Comparison of ENCODE assay signal across 12 mouse cellular contexts in the genomic region with DNA sequence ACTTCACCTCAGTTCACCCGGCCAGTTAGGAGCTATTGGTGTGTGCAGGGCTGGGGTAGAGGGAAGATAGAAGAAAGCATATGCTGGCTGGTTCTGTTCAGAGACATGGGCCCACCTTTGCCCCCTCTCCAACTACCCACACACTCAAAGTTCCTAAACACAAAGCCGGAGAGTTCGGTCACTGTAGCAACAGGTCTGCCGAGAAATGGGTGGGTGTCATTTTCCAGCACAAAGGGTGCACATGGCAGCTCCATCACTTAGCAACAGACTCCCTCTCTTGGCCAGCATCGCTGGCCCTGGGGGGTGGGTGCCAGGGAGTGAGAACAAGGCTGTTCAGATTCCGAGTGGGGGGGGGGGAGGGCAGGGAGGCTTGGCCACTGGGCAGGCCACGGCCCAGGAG. TPM values are rescaled to one million over a fixed set of nuclear protein-coding genes. Genes with fewer than 3 reads are reported as not detected.
A peak's percentile ranks its signal among the peaks of the same experiment; 100 is the strongest.
DNase-seq lines count a peak whose midpoint lies in the region; ATAC-seq and TF ChIP-seq lines count a peak whose summit lies in the region.
"Had no signal": no experiment of that assay in that cellular context is flagged by ENCODE, and none has a peak within 500 bp of the region (broad histone marks: within the 10 kb centered on the region; RNA-seq: fewer than 3 reads in every experiment).

No protein-coding gene starts in this region.

- peaks cover 26% of the 10 kb centered on the region for H3K4me1 ChIP-seq in forebrain, embryonic 15.5 days
- peaks cover under 1% of the 10 kb centered on the region for H3K4me1 ChIP-seq in midbrain, postnatal 0 days (ENCODE audit: insufficient read depth, low read length)

- no peak overlapping the region for H3K9ac ChIP-seq in forebrain, embryonic 15.5 days (replicated peaks)
- H3K9ac ChIP-seq in midbrain, postnatal 0 days (replicated peaks; ENCODE audit: low read length, poor library complexity, severe bottlenecking) = no peak overlapping the region
- H3K9ac ChIP-seq: heart, embryonic 15.5 days; liver, embryonic 13.5 days had no signal

- peak; percentile 61 to 85 for DNase-seq in frontal cortex, postnatal 10 days (ENCODE audit: low spot score in 2 of 2)
- peak; percentile 72 to 87 for DNase-seq in layer of hippocampus, postnatal 14 days (ENCODE audit: low spot score in 2 of 2)
- DNase-seq in midbrain, postnatal 0 days (ENCODE audit: low spot score) = peak; percentile 85
- DNase-seq in spleen, adult 18-20 months = no peak
- DNase-seq in kidney, postnatal 10 days = no peak
- DNase-seq in adrenal gland, postnatal 14 days = no peak
- DNase-seq: kidney, postnatal 14 days; liver, embryonic 13.5 days had no signal

- peaks cover 19% of the 10 kb centered on the region for H3K36me3 ChIP-seq in forebrain, embryonic 15.5 days
- H3K36me3 ChIP-seq in midbrain, postnatal 0 days (ENCODE audit: insufficient read depth, low read length) = peaks cover 17% of the 10 kb centered on the region

- H3K4me3 ChIP-seq in forebrain, embryonic 15.5 days = no peak overlapping the region
- H3K4me3 ChIP-seq in midbrain, postnatal 0 days (ENCODE audit: low read depth, low read length) = no peak overlapping the region
- H3K4me3 ChIP-seq: heart, embryonic 15.5 days; liver, embryonic 13.5 days had no signal

- no peak for ATAC-seq in frontal cortex, adult (ENCODE audit: low TSS enrichment)
- peak; percentile 58 for ATAC-seq in forebrain, embryonic 15.5 days (replicated peaks)
- ATAC-seq in midbrain, postnatal 0 days (ENCODE audit: low FRiP score) = peak; percentile 80

- no peak for TF ChIP-seq CTCF in midbrain, postnatal 0 days (IDR thresholded peaks at IDR 0.05)

- no peak overlapping the region for H3K4me2 ChIP-seq in forebrain, embryonic 15.5 days (replicated peaks)
- H3K4me2 ChIP-seq in midbrain, postnatal 0 days (ENCODE audit: low read depth, low read length, poor library complexity, severe bottlenecking) = no peak overlapping the region
- H3K4me2 ChIP-seq: heart, embryonic 15.5 days; liver, embryonic 13.5 days had no signal

- H3K27ac ChIP-seq in forebrain, embryonic 15.5 days (replicated peaks) = peak overlapping the region; percentile 79
- H3K27ac ChIP-seq in midbrain, postnatal 0 days (ENCODE audit: low read depth, low read length) = peak overlapping the region; percentile 77
- H3K27ac ChIP-seq: heart, embryonic 15.5 days; liver, embryonic 13.5 days had no signal

- no peaks in the 10 kb centered on the region for H3K27me3 ChIP-seq in forebrain, embryonic 15.5 days
- no peaks in the 10 kb centered on the region for H3K27me3 ChIP-seq in midbrain, postnatal 0 days (ENCODE audit: insufficient read depth, low read length)
- H3K27me3 ChIP-seq: liver, embryonic 13.5 days had no signal

- no peaks in the 10 kb centered on the region for H3K9me3 ChIP-seq in forebrain, embryonic 15.5 days
- H3K9me3 ChIP-seq in midbrain, postnatal 0 days (ENCODE audit: low read length) = no peaks in the 10 kb centered on the region
- H3K9me3 ChIP-seq: heart, embryonic 15.5 days; liver, embryonic 13.5 days had no signal

- 21% methylated on average over 7 of the region's 7 CpGs for WGBS in forebrain, embryonic 15.5 days
- 30% methylated on average over 7 of the region's 7 CpGs for WGBS in midbrain, postnatal 0 days

RNA-seq across cellular contexts. Expression of a gene that starts 8.4 kb away (rescaled TPM):
- polyA plus RNA-seq in forebrain, embryonic 15.5 days (2015; fragmentation: Nextera tagmentation; extraction: Ambion mirVana) = 0.31 and 0.33 TPM in 2 replicates
- 100 to 1,000 TPM; 186 to 187 TPM for total RNA-seq in layer of hippocampus, postnatal 14 days (2021)
- total RNA-seq in midbrain, postnatal 0 days (2014; rRNA removed) = 14.1 and 25.7 TPM in 2 replicates
- polyA plus RNA-seq in midbrain, postnatal 0 days (2015; fragmentation: Nextera tagmentation; extraction: Ambion mirVana) = 8.8 and 12.8 TPM in 2 replicates
- total RNA-seq in adrenal gland, postnatal 14 days (2021) = 1.8 and 2.4 TPM in 2 replicates
- total RNA-seq: common myeloid progenitor, adult 5-6 weeks had no signal
- polyA plus RNA-seq: heart, embryonic 15.5 days; liver, embryonic 13.5 days had no signal

RNA-seq across cellular contexts. Expression of a gene that starts 12.4 kb away (rescaled TPM):
- 301 and 307 TPM in 2 replicates for polyA plus RNA-seq in forebrain, embryonic 15.5 days (2015; fragmentation: Nextera tagmentation; extraction: Ambion mirVana)
- total RNA-seq in layer of hippocampus, postnatal 14 days (2021) = 100 to 1,000 TPM; 307 to 334 TPM
- total RNA-seq in midbrain, postnatal 0 days (2014; rRNA removed) = 317 and 384 TPM in 2 replicates
- 399 and 418 TPM in 2 replicates for polyA plus RNA-seq in midbrain, postnatal 0 days (2015; fragmentation: Nextera tagmentation; extraction: Ambion mirVana)
- total RNA-seq in adrenal gland, postnatal 14 days (2021) = 41.9 and 57.3 TPM in 2 replicates

RNA-seq across cellular contexts. Expression of a gene that starts 26.6 kb away (rescaled TPM):
- polyA plus RNA-seq in forebrain, embryonic 15.5 days (2015; fragmentation: Nextera tagmentation; extraction: Ambion mirVana) = 0.23 and 0.24 TPM in 2 replicates
- not detected for total RNA-seq in layer of hippocampus, postnatal 14 days (2021)
- 0.05 and 0.24 TPM in 2 replicates for total RNA-seq in midbrain, postnatal 0 days (2014; rRNA removed)
- 0.05 and 0.15 TPM in 2 replicates for polyA plus RNA-seq in midbrain, postnatal 0 days (2015; fragmentation: Nextera tagmentation; extraction: Ambion mirVana)
- total RNA-seq in adrenal gland, postnatal 14 days (2021) = 1.1 and 3.9 TPM in 2 replicates

RNA-seq across cellular contexts. Expression of a gene that starts 54.0 kb away (rescaled TPM):
- polyA plus RNA-seq in forebrain, embryonic 15.5 days (2015; fragmentation: Nextera tagmentation; extraction: Ambion mirVana) = 0.41 and 0.61 TPM in 2 replicates
- total RNA-seq in layer of hippocampus, postnatal 14 days (2021) = 1 to 10 TPM; 1.6 to 2.5 TPM
- total RNA-seq in midbrain, postnatal 0 days (2014; rRNA removed) = 2.5 and 3.8 TPM in 2 replicates
- polyA plus RNA-seq in midbrain, postnatal 0 days (2015; fragmentation: Nextera tagmentation; extraction: Ambion mirVana) = 1.9 and 2.1 TPM in 2 replicates
- 15.1 and 22.0 TPM in 2 replicates for total RNA-seq in adrenal gland, postnatal 14 days (2021)

Comparison
In these comparisons a context has a peak if more than half of its experiments do, and no peak if none do; other contexts are left out.
1. DNase-seq: peak in frontal cortex, postnatal 10 days (2 of 2), layer of hippocampus, postnatal 14 days (2 of 2) and midbrain, postnatal 0 days (single experiment); none in spleen, adult 18-20 months (0 of 2), kidney, postnatal 10 days (single experiment) and adrenal gland, postnatal 14 days (single experiment).